Mouse (Mus musculus) adrenal gland, postnatal 10 days (tissue): ENCODE data around the gene 4930444G20Rik. TPM values are rescaled to one million over a fixed set of nuclear protein-coding genes. Genes with fewer than 3 reads are reported as not detected.
"Not testable (repeated sequence)": the region's sequence is repeated elsewhere in the genome, so short reads cannot be mapped to it uniquely, and the experiment has no call there.

Experiments
- DNase-seq: peaks from one replicate; pipeline ENCODE4 v3.0.0; 2021; ENCODE audit warnings: mixed read lengths
- long read RNA-seq, 2 experiments: library from polyadenylated mRNA; stranded (forward); transcript quantifications; one replicate each; pipeline ENCODE4 v2.0.0; 2021
- total RNA-seq, 2 experiments: library from RNA; stranded (reverse); gene quantifications; 2 replicates each; pipeline ENCODE4 v1.2.3; 2021

Gene 4930444G20Rik
- total RNA-seq, result not detected
- long read RNA-seq, experiment 1, result 0 reads
- long read RNA-seq, experiment 2, result 0 reads

- not testable (repeated sequence) for DNase-seq
Observed at GRCm38 (mm10) chr10:22067979-22068378, at the start of gene 4930444G20Rik. TSS of gene 4930444G20Rik (minus strand) at chr10:22068079.

- no peak for DNase-seq
Observed at GRCm38 (mm10) chr10:22074531-22074930, 6.7 kb upstream of the 4930444G20Rik start.

DNA sequence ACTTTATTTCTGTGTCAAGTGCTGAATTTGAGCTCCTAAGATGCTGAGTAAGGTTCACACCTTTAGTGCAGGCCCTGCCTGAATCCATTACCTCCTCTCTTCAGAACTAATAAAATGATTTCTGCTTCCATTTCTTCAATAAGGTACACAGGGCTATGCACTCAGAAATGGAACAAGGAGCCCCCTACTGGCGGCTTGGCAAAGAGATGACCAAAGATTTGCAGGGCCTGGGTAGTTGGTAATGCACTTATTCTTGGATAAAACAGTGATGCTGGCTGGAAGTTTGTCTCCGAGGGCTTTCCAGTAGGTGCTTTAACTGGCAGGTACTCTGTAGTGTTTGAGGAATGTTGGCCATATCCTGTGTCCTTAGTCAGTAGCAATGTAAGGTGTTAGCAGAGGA, 4.9 kb upstream of the 4930444G20Rik start:
- peak; percentile 7 for DNase-seq

DNA sequence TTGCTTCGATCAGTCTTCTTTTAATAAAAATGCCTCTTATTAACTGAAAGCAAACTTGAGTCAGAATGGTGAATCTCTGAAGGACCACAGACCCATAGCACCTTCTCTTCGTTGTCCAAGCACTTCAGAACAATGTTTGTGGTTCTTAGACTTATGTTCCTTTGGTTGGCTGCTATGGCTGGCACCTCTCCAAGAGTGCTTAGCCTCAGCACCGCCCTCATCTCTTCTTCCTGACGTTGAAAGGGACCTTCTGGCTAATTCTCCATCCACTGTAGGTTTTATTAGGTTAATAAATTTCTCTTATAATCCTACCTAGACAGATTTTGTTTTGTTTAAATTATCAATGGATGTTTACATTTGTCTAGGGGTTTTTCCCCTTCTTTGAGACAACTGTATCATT, 2.7 kb upstream of the 4930444G20Rik start:
- no peak for DNase-seq

DNA sequence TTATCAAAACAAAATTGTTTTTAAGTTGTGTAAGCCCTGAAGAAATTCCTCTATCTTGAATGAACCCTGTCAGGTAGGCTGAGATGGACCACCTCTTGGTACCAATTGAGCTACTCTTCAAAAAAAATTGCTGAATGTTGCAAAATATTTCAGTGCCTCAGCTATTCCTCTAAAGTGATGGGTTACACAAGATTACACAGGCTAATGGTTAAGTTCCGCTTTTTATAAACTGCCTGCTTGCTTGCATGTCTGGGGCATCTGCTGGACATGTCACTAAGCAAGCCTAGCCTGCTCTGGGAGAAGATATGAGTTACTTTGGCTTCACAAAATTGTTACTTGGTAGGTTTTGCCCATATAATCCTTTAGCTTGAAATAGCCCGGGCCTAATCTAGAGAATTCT, 2.3 kb upstream of the 4930444G20Rik start:
- no peak for DNase-seq

DNA sequence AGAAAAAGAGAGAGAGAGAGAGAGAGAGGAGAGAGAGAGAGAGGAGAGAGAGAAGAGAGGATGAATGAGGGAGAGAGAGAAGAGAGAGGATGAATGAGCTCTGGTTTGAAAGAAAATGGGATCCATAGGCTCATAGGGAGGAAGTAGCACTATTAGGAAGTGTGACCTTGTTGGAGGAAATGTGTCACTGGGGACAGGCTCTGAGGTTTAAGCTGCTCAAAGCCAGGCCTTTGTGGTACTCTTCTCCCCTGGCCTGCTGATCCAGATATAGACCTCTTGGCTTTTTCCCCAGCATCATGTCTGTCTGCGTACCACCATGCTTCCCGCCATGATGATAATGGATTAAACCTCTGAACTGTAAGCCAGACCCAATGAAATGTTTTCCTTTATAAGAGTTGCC, 8.5 kb downstream of the 4930444G20Rik start:
- DNase-seq, result no peak

- DNase-seq, result no peak
Observed at GRCm38 (mm10) chr10:22059026-22059325, 8.9 kb downstream of the 4930444G20Rik start.

GRCm38 (mm10) chr10:22058218-22059025, 9.5 kb downstream of the 4930444G20Rik start:
- DNase-seq, result peak; percentile 96

GRCm38 (mm10) chr10:22055308-22055707, 12.6 kb downstream of the 4930444G20Rik start:
- no peak for DNase-seq

DNA sequence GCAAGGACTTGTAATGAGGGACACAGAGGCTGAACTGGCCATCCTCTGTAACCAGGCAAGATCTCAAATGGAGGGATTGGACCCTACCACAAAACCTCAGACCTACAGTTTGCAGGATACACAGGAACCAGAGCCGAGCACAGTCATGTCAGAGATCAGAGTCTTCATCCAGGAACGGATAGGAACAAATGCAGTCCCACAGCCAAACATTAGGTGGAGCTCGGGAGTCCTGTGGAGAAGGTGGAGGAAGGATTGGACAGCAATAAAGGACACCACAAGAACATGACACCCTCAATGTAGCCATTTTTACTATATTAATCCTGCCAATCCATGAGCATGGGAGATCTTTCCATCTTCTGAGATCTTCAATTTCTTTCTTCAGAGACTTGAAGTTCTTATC, 31.6 kb downstream of the 4930444G20Rik start:
- peak; percentile 75 for DNase-seq

- peak; percentile 33 for DNase-seq
Observed at GRCm38 (mm10) chr10:22034303-22034702, 33.6 kb downstream of the 4930444G20Rik start.

- no peak for DNase-seq
Observed at GRCm38 (mm10) chr10:22018618-22019017, 49.3 kb downstream of the 4930444G20Rik start.

- DNase-seq, result no peak
Observed at GRCm38 (mm10) chr10:22017469-22018159, 50.3 kb downstream of the 4930444G20Rik start.

Other genes with a start within 250 kb of the 4930444G20Rik start
- gene Sgk1, start 185.9 kb downstream of the 4930444G20Rik start, total RNA-seq, result 100 to 1,000 TPM in 1 of 2 experiments, 10 to 100 TPM in 1; 95.0 to 204 TPM
- gene E030030I06Rik, start 81.2 kb upstream of the 4930444G20Rik start, total RNA-seq, result 1 to 10 TPM; 6.0 to 8.9 TPM
- 1 to 10 TPM; 1.5 to 1.9 TPM for gene Raet1e, start 90.5 kb upstream of the 4930444G20Rik start, total RNA-seq
- under 1 TPM; 0.36 to 0.73 TPM for gene H60b, start 90.5 kb upstream of the 4930444G20Rik start, total RNA-seq